Mouse (Mus musculus) midbrain, embryonic 13.5 days (tissue): Measurements from ENCODE around the gene Klra8. TPM values are rescaled to one million over a fixed set of nuclear protein-coding genes. Genes with fewer than 3 reads are reported as not detected.
"Not testable (repeated sequence)": the region's sequence is repeated elsewhere in the genome, so short reads cannot be mapped to it uniquely, and the experiment has no call there.

Experiments
- ATAC-seq: fragments of 200-750 bp; cut with Nextera tagmentation; 2 replicates; pipeline ENCODE4 v1.8.0; 2017; ENCODE audit warnings: mild to moderate bottlenecking, moderate TSS enrichment, moderate library complexity
- H3K27ac ChIP-seq: fragments of 300-500 bp; sonication (generic); 2 replicates; pipeline ENCODE4 v1.5.1; 2015; ENCODE audit warnings: inconsistent platforms, mild to moderate bottlenecking, moderate library complexity
- H3K27me3 ChIP-seq: fragments of 300-500 bp; sonication (generic); 2 replicates; pipeline ENCODE4 v1.6.1; 2015; ENCODE audit warnings: mild to moderate bottlenecking, inconsistent platforms
- H3K36me3 ChIP-seq: fragments of 300-500 bp; sonication (generic); 2 replicates; pipeline ENCODE4 v1.6.1; 2015; ENCODE audit warnings: mild to moderate bottlenecking, inconsistent platforms
- H3K4me1 ChIP-seq: fragments of 300-500 bp; sonication (generic); replicated peaks from 2 replicates; pipeline ENCODE4 v1.6.1; 2015; ENCODE audit warnings: inconsistent platforms
- H3K4me2 ChIP-seq: fragments of 300-500 bp; sonication (generic); replicated peaks from 2 replicates; pipeline ENCODE4 v1.6.1; 2015; ENCODE audit warnings: moderate library complexity, mild to moderate bottlenecking, inconsistent platforms
- H3K4me3 ChIP-seq: fragments of 300-500 bp; sonication (generic); replicated peaks from 2 replicates; pipeline ENCODE4 v1.5.1; 2015; ENCODE audit warnings: mild to moderate bottlenecking, inconsistent platforms
- H3K9ac ChIP-seq: fragments of 300-500 bp; sonication (generic); replicated peaks from 2 replicates; pipeline ENCODE4 v1.6.1; 2015; ENCODE audit warnings: mild to moderate bottlenecking, inconsistent platforms
- H3K9me3 ChIP-seq: fragments of 300-500 bp; sonication (generic); 2 replicates; pipeline ENCODE4 v1.6.1; 2016; ENCODE audit warnings: mild to moderate bottlenecking, inconsistent platforms
- WGBS: fragments of 180-500 bp; shearing (Covaris S2); methylation state at CpG from one replicate; pipeline ENCODE4 v1.1.7; 2015; 5-methylcytosine and 5-hydroxymethylcytosine counted together
- polyA plus RNA-seq: library from polyadenylated mRNA; unstranded; fragments of >200 nt; fragmentation: Nextera tagmentation; extraction: Ambion mirVana; gene quantifications from 2 replicates; pipeline ENCODE4 v1.2.1, GENCODE M21; 2015

Gene Klra8
- polyA plus RNA-seq, result not detected in 2 replicates

DNA sequence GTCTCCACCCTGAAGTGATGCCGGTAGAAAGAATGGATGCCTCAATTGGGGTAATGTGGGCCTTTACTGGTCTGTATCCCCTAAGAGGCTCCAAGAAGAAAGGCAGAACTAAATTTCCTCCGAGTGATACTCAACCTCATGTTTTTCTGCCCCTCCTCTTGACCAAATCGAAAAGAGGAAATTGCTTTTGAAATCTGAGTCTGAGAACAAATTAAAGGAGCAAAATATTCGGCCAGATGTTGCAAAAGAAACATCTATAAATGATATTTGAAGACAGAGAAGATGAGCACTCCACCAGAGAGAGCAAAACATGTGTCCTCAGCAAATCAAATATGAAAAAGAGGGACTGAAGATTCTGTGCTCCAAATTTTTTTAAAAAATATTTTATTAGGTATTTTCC lies at the start of gene Klra8:
TSS of gene Klra8 (minus strand) at position 101 of the 400 bp plus-strand sequence.
- not testable (repeated sequence) for H3K36me3 ChIP-seq, H3K9ac ChIP-seq, H3K4me2 ChIP-seq, ATAC-seq, H3K27me3 ChIP-seq, H3K9me3 ChIP-seq, H3K4me3 ChIP-seq, H3K4me1 ChIP-seq, H3K27ac ChIP-seq
- 71% methylated on average over 4 of the region's 4 CpGs for WGBS

DNA sequence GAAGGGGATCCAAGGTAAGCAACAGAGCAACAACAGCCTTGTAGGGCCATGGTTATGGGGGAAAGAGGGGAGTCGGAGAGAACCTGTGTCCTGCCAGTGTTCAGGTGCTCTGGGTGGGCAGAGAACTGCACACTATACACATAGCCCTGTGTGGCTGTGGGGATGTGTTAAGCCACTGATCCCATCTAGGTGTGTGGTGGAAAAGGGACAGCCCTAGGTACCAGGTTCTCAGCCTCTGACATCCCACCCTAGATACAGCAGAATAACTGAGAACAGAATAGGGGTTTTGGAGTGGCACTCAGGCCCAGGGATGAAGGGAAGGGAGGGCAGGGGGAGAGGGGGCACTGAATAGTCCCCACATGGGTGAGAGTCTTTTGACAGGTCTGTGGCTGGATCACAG lies 19.2 kb downstream of the Klra8 start:
- Histone ChIP-seq H3K4me3 (no peak overlapping the region), H3K36me3 (no peaks in the 10 kb centered on the region), H3K4me1 (no peaks in the 10 kb centered on the region), H3K4me2 (no peak overlapping the region), H3K27ac (no peak overlapping the region), H3K27me3 (no peaks in the 10 kb centered on the region), H3K9me3 (peaks cover 13% of the 10 kb centered on the region; the same call in 1 of the 2 replicates), H3K9ac (no peak overlapping the region)
- WGBS, result 93% methylated on average over 1 of the region's 1 CpGs
- ATAC-seq, result no peak

DNA sequence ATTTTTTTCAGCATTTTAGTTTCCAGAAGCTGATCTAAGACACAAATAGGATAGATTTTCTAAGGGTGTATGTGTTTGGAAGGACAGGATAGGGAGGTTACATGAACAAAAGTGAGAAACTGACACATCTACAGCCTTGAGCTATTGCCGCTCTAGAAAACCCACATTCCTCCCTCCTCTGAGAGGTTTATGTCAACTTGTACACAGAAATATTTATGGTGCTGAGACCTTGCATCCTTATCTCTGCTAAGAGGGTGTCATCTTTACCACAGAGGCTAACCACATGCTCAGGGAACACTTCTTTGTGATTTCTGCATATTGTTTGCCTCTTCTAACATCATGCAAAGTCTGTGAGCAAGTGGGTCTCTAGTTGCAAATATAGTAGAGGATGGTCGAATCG lies 27.0 kb downstream of the Klra8 start:
- not testable (repeated sequence) for H3K4me2 ChIP-seq, H3K9ac ChIP-seq, H3K36me3 ChIP-seq, H3K4me1 ChIP-seq, H3K9me3 ChIP-seq, ATAC-seq, H3K27ac ChIP-seq, H3K27me3 ChIP-seq, H3K4me3 ChIP-seq
- 93% methylated on average over 3 of the region's 3 CpGs for WGBS

DNA sequence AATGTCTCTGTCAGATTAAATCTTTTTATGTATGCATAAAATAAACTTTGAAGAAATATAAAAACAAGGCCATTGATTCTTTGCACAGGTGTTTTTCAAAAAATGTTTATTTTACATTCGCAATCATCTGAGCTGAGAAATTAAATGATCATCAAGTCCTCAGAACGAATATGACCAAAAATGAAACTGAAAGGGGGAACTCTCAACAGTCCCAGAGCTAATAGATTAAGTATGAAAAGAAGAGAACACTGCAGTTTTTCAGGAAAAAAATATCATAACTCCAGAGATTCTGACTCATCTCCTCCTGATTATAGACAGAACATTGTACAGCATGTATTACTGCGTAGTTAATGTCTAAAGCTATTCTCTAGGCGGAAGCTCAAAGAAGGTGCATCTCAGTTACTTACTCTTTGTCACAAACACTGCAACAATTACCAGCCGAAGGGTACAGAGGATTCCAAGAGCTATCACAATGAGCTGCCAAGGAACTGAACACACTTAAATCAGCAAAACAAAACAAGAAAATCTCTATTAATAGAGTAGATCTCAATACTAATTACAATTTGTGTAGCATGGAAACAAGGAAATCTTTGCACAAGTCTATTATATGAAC lies 37.3 kb downstream of the Klra8 start:
- H3K9me3 ChIP-seq, result no peaks in the 10 kb centered on the region
- H3K9ac ChIP-seq, result no peak overlapping the region
- WGBS, result 81% methylated on average over 5 of the region's 5 CpGs
- H3K27me3 ChIP-seq, result no peaks in the 10 kb centered on the region
- H3K36me3 ChIP-seq, result no peaks in the 10 kb centered on the region
- ATAC-seq, result no peak
- no peak overlapping the region for H3K27ac ChIP-seq
- no peak overlapping the region for H3K4me3 ChIP-seq
- H3K4me1 ChIP-seq, result no peaks in the 10 kb centered on the region
- H3K4me2 ChIP-seq, result no peak overlapping the region

DNA sequence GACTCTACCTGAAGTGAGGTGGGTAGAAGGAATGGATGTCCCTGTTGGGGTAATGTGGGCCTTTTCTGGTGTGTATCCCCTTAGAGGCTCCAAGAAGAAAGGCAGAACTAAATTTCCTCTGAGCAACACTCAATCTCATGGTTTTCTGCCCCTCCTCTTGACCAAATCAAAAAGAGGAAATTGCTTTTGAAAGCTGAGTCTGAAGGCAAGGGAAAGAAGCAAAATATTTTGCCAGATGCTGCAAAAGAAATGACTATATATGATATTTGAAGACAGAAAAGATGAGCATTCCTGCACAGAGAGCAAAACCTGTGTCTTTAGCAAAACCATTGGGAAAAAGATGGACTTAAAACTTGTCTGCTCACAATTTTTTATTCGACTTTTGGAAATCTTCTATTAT lies 62.5 kb downstream of the Klra8 start, which contains the start of gene Klra4:
TSS of gene Klra4 (minus strand) at position 101 of the 400 bp plus-strand sequence.
- peaks cover 16% of the 10 kb centered on the region for H3K9me3 ChIP-seq
- not testable (repeated sequence) for H3K4me3 ChIP-seq, H3K9ac ChIP-seq, ATAC-seq, H3K36me3 ChIP-seq, H3K4me1 ChIP-seq, H3K27me3 ChIP-seq, H3K4me2 ChIP-seq, H3K27ac ChIP-seq
- 76% methylated on average over 1 of the region's 1 CpGs for WGBS

Other genes starting within 250 kb of the Klra8 start
- not detected in 2 replicates for gene Klra5, start 212.2 kb downstream of the Klra8 start, polyA plus RNA-seq
- gene Klra6, start 102.9 kb downstream of the Klra8 start, polyA plus RNA-seq, result not detected in 2 replicates
- not detected in 2 replicates for gene Klra4, start 62.6 kb downstream of the Klra8 start, polyA plus RNA-seq
- not detected in 2 replicates for gene Klra9, start 63.2 kb upstream of the Klra8 start, polyA plus RNA-seq
- not detected in 2 replicates for gene Klra7, start 103.4 kb upstream of the Klra8 start, polyA plus RNA-seq
- not detected in 2 replicates for gene Klra10, start 152.0 kb upstream of the Klra8 start, polyA plus RNA-seq
- not detected in 2 replicates for gene Klra3, start 207.7 kb upstream of the Klra8 start, polyA plus RNA-seq